Mouse (Mus musculus) kidney, postnatal 14 days (tissue): ENCODE data around the gene Src.
A peak's percentile ranks its signal among the peaks of the same experiment; 100 is the strongest.
"Not testable (repeated sequence)": the region's sequence is repeated elsewhere in the genome, so short reads cannot be mapped to it uniquely, and the experiment has no call there.

ENCODE experiments used
- DNase-seq: peaks from one replicate; pipeline ENCODE4 v3.0.0; 2022; ENCODE audit warnings: mixed read lengths

The Src gene

DNA sequence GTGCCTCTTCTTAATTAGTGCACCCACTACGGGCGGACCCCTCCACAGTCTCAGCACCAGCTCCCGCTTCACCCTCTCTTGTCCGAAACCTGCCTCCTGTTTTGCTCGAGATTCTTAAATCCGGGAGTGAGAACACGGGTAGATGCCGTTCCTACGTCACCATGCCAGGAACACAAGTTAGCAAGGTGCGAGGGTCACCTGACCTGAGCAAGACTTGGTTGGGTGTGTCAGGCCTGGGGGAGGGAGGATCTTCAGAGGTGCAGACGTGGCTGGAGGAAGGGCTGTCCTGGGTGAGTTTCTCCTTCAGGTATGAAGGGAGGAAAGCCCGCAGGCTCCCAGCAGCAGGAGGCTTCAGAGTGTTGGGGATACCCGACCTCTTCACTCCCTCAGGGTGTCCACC is at the start of gene Src:
Gene Src (plus strand): TSS at position 239 of the 400 bp plus-strand sequence.
- no peak for DNase-seq

DNA sequence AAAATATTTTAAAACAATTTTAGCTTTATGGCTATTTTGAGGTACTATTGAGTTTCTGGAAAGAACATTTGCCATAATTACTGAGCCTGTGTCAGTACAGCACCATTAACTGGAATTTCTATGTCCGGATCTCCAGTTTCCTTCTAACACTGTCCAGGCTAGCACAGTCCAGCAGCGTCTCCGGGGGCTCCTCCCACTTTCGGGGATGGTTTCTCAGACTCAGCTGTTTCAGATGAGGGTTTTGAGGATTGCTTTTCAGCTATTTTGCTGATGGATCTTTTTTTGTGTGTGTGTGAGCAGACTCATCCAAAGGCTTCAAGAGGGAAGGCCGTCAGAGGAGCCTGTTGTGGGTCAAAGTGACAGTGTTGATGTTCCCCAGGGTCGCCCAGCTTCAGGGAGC is 46.5 kb upstream of the Src start:
- DNase-seq: peak; percentile 39

DNA sequence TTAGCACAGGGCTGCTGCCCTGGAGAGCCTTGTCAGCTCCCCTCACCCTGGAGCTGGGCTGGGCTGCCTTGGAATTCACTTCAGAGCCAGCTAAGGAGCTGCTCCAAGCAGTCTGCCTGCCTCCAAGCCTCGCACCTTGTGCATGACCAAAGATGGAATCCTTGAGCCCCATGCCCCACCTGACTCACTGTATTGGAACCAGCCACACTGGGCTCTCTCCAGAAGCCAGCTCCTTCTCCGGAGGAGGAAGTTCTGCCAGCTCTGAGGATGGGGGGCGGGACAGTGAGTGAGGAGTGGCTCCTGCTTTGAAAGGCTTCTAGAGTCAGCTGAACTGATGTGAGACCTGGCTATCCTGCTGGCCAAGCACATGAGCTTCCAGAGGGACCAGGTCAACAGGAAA is 44.6 kb upstream of the Src start:
- no peak for DNase-seq

DNA sequence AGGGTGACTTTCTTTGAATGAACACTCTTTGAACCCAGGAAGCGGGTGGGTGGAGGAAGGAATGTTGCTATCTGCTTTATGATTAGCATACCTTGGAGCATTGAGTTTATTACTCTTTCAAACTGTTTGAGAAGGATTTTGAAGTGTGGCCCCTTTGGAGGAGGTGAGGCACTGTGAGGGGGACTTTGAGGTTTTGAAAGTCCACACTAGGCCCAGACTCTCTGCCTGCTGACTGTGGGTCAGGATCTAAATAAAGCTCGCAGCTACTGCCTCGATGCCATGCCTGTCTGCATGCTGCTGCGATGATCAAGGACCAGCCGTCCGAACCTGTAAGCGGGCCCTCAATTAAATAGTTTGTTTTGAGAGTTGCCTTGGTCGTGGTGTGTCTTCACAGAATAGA is 43.2 kb upstream of the Src start:
- DNase-seq: no peak

DNA sequence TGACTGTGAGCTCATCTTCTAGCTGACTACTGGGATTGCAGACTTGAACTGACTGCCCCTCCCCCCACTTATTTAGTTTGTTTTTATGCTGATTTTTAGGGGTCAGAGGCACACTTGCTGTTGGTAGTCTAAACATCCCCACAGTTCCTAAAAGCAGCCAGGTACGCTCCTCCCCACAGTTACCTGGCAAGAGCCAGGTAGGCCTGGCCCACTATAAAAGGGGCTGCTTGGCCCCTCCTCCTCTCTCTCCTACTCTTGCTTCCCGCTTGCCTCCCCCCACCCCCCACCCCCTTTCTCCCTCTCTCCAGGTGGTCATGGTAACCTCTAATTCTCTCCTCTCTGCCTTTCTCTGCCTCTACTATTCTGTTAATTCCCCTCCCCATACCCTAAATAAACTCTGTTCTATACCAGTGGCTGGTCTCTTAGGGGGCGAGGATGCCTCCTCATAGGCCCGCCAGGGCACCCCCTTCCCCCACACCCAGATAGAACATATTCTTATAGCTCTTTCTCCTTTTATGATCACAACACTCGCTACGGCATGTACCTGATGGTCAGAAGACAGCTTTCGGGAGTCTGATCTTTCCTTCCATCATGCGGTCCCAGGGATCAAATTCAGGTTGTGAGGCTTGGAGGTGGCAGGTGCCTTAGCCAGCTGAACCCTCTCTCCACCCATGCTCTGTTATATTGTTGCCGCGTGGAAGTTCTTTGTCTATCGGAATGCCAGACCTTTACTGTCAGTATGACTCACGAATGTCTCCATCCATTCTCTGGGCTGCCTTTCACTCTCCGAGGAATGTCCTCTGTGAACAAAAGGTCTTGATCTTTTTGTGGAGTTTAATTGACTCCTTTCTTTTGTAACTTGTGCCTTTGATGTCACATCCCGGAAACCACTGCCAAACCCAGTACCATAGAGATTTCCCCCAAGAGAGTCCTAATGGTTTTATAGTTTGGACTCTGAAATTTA is 42.2 kb upstream of the Src start:
- DNase-seq: no peak

DNA sequence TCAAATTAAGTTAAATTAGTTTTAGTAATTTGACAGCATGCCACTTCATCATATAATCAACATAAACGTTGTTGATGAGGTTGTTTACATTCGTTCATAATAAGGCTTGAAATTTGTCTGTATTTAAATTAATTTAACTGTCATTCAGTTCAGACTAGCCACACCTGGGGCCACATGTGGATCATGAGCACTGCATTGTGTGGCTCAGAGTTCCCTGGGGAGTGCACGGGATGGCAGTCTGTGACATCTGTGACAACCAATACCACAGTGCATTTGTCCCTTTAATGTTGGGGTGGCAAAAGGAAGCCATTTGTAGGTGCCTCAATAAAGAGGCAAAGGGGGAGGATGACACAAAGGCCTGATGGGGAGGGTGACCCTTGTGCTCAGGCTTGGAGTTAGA is 41.2 kb upstream of the Src start:
- DNase-seq: no peak

DNA sequence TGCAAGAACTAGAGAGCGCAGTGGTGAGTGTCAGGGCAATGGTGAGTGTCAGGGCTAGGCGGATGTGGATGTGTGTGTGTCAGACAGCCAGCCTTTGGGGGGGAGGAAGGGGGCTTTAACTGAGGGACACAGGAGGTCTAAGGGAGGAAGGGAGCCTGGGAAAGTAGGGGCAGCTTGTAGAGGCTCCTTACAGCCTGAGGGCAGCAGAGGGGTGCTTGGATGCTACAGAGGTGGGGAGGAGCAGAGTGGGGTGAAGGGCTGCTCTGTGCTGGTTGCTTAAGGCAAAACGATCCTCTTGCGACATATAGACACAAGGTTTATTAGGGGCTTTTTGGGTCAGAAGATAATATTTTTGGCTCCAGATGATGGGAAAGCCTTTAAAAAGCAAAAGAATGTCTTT is 33.4 kb upstream of the Src start:
- DNase-seq: peak; percentile 12

DNA sequence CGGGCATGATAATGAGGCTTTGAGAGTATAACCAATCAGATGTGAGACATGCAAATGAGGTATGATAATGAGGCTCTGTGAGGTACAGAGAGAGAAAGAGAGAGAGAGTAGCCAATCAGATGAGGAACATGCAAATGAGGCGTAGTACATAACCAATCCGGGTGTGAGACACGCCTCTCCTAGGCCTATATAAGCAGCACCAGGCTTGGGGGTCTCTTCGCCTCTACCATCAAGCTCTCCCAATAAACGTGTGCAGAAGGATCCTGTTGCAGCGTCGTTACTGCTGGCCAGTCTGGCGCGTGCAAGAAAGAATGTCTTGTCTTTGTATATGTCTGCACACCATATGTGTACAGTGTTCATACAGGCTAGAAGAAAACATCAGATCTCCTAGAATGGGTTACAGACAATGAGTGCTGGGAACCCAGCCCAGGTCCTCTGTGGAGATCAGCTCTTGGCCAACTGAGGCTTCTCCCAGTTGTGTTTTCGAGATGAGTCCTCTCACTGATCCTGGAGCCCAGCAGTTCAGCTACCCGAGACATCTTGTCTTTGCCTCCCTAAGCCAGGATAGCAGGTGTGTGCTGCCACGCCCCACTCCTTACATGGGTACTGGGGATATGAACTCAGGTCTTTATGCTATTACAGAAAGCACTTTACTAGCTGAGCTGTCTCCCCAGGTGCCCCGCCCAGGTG is 29.2 kb upstream of the Src start:
- not testable (repeated sequence) for DNase-seq

DNA sequence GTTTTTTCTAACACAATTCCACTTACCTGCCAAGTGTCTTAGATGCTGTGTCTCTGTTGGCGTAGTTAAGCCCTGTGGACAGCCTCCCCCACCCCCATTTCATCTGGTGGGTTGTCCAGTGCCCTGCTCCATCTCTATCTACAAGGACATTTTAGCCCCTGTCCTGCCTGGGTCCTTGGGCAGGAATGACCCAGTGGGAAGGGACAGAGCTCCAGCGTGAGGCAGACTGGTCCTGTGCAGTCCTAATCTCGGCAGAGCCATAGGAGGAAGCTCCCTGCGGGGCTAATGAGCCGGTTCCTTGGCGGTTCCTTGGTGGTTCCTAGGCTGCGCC is 28.7 kb upstream of the Src start:
- no peak for DNase-seq

DNA sequence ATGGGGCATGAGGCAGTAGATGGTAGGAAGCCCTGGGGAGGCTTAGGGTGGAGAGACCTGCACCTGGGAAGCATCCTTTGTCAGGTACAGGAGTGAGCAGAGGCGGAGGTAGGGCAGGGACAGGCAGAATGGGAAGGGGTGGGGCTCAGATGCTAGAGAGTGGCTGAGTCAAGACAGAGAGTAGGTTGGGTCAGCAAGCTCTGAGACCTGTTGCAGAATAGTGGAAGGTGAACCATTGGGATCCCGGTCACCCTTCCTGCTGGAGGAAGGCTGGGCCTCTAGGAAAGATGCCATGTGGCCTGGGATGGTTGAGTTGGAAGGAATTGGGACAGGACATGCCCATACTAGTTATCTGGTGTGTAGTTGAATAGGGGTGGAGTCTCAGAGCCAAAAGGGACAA is 25.9 kb upstream of the Src start:
- DNase-seq: no peak

DNA sequence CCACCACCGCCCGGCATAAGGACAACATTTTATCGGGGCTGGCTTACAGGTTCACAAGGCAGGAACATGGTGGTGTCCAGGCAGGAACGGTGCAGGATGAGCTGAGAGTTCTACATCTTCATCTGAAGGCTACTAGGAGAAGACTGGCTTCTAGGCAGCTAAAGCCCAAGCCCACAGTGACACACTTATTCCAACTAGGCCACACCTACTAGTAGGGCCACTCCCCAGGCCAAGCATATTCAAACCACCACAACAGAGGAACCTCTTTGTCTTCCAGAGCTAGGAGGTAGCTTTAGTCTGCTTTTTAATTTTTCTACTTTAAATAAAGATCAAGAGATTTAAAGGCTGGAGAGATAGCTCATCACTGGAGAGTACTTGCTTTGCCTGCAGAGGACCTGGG is 24.7 kb upstream of the Src start:
- no peak for DNase-seq

DNA sequence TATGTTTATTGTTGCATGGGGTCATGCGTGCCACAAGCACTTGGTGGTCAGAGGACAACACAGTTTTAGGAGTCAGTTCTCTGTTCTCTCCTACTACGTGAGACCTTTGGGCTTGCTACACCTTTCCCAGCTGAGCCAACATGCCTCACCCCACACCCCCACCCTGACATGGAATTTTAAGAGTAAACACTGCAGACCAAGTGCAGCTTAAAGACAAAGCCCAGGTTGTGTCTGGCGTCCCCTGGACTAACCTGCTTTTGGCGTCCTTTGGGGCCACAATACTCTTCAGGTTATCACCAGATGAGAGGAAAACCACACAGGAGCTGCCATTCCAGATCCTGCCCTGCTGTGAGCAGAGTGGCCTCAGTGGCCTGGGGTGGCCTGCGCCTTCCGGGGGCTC is 23.4 kb upstream of the Src start:
- DNase-seq: no peak

DNA sequence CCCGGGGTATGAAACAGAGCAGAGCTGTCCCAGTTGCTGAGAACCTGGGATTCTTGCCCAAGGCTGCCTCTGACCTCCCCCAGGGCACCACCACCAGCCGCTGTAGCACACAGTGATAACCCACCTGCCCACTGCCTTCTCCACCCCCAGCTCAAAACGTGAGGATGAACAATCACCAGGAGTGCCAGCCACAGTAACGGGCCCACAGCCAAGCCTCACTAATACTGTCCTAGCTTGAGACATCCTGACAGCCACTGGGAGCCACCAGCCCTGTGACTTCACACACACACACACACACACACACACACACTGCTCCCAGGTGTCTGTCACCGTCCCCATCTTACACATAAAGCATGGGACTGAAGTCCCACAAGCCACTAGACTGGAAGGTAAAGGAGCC is 22.9 kb upstream of the Src start:
- DNase-seq: no peak

DNA sequence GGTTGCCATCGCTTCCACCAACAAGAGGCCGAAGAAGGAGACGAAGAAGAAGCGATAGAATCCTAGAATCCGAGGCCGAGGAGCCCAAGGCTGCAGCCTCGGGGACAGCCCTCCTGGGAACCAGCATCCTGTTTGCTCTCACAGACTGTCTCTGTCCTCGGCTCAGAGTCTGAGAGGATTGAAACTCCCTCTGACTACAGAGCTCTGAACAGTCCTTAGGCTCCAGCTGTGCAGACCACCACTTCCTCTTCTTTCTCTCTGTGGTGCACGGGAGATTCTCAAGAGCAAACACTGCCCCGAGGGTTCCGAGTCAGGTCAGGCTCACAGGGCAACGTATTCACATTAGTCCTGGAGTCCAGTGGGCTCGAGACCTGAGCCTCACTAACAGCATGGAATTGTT is 22.3 kb upstream of the Src start:
- DNase-seq: no peak

DNA sequence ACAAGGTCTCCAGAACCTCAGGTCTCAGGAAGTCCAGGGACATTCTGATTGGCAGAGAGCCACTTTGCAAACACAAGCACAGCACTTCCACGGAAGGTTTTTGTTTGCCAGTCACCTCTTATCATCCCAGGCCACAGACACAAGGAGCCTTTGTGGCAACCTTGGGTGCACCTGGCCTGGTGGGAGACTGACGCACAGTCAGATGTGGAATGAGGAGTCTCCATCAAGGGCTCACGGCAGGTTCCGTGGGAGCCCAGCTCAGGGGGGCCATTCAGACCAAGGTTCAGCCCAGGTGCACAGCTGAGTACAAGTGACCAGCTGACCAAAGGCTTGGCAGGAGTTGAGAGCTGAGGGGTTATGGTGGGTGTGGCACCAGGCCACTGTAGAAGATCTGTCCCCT is 20.9 kb upstream of the Src start:
- DNase-seq: no peak

DNA sequence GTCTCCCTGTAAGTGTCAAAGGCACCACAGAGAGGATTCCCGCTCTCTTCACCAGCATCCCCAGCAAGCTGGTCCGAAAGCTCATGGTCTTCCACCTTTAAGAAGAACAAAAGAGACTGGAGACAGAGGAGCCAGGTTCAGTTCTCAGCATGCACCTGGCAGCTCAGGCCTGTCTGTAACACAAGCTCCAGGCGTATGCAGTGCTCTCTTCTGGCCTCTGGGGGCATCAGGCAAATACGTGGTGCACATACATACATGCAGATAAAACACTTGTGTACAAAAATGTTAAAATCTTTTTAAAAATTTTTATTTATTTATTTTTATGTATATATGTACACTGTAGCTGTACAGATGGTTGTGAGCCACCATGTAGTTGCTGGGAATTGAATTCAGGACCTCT is 19.7 kb upstream of the Src start:
- DNase-seq: no peak

DNA sequence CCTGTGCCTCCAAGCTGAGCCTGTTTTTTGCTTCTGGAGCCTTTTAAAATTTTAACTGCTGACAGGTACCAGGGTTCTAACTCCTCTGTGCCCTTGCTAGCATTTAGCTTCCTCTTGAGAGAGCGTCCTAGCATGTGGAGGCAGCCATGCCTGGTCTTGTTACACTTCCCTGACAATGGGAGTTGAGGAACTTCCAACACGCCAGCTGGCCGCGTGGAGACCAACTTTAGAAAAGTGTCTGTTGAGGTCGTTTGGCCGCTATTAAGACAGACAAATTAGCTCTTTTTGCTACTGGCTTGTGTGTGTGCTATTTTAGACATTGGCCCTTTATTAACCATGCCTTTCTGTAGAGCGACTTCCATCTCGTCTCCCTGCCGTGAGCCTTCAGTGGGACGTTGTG is 18.4 kb upstream of the Src start:
- DNase-seq: peak; percentile 25

DNA sequence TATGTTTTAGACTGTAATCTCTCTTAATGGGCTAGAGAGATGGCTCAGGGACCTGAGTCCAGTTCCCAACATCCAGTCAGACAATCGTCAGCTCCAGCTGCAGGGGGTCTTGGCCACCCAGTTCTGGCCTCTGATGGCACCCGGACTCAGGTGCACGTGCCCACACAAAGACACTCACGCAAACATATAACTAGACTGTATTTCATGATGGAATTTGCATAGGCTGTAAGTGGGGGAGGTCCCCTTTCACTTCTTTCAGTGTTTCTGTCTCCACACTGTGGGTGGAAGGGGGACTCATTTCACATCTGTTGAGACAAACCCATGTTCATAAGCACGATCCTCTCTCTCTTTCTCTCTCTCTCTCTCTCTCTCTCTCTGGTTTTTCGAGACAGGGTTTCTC is 17.8 kb upstream of the Src start:
- no peak for DNase-seq

DNA sequence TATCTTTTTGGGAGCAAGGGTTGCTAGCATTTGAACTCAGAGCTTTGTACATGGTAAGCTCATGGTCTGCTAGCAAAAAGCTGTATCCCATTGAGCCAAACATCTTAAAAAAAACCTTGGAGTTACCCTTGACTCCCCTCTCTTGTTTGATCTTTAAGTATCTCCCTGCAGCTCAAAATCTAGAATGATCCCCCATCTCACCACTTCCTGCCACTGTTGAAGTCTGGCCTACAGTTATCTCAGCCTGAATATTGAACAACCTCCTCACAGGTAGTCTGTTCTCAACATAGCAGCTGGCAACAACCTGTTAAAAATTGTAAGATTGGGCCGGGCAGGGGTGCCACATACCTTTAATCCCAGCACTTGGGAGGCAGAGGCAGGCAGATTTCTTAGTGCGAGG is 17.0 kb upstream of the Src start:
- no peak for DNase-seq

DNA sequence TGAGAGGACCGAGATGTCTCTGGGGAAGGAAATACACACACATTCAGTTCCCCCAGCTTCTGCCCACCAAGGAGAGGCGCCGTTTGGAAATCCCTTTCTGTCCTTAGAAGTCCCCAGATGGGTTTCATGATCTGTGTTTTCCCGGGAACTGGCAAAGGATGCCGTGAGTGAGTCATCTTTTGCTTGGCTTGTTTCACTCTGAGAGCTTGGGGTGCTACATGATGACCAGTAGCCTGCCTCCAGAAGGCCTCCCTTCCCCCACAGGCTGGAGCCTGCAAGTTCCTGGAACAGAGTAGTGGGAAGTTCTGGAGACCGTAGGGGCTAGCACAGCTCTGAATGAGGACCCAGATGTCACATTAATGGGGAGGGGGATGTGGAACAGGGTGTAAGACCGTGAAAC is 10.6 kb upstream of the Src start:
- no peak for DNase-seq

DNA sequence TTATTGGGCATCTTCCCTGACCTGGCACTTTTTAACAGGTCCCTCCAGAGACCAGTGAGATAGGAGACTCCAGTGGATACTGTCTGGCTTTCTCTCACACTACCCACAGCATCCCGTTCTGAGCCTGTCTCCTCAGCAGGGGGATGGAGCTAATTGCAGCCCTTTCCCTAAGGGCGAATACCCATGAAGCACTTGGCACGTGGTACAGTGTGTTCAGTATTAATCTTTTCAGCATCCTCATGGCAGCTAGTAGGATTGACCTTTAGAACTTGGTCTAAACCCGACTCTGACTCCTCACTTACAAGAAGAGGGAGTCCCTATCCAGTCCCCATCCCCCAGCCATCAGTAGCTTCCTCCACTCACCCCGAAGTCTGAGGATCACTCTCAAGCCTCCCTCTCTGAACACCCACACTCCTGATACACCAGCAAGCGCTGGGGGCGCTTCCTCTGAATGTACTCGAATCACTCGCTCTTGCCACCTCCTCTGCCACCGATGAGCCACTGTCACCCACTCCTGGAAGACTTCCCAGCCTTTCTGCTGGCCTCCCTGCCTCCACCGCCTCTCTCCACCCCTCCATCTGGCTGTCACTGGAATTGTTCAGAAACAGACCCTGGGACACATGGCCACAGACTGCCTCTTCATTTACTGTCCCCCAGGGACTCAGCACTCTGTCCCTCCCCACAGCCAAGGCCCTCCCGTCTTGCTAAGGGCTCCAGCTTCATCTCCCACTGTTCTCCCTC is 8.3 kb upstream of the Src start:
- no peak for DNase-seq

DNA sequence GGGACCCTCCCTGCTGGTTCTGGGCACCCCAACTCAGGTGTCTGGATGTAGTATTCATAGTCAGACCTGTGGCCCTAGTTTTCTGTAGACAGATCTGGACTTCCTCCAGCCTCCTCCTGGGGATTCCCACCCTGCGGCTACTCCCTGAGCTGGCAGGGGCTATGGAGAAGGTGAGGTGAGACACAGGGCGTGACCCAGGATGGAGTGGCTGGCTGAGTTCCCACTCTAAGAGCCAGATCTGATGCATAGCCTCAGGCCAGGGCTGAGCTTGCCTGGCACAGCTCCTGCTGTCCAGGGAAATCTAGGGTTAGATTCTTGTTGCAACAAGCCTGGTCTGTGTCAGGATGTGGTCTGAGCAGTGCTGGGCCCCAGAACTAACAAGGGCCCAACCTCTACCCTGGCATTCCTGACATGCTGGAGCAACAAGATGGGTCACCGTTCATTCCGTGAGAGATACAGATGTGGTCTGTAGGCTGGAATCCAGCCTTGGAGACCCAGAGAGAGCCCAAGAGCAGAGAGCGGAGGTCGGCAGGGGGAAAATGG is 7.0 kb upstream of the Src start:
- no peak for DNase-seq

DNA sequence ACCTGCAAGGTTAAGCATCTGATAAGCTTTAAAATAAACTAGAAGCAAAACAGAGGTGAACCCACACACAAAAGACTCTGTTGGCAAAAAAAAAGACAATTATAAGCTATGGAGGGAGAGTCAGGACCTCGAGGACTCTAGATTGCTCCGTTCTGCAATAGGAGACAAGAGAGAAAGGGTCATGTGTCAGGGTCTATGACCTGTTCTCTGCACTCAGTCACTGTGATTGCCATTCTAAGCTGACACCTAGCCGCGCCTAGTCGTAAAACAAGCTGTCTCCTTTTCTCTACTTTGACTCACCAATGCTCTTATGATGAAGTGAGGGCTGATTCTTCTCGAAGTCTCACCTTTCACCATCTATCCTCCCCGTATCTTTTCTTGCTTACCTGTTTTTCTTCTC is 5.7 kb upstream of the Src start:
- no peak for DNase-seq

DNA sequence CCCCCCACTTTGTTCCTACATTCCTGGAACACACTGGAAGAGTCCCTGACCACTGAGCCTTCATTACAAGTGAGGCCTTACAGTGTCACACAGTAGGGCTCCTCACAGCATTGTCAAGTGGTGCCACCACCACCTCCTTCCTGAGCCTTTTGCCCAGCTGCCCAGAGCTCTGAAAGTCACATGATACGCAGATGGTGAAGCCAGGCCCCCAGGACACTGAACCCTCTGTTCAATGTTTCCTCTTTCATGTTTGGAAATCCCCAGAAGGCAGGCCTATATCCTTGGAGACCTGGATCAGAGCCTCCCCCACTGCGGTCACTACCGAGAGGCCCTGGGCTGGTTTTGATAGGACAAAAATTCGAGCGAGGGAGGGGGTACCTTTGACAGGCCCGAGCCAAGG is 1.0 kb upstream of the Src start:
- no peak for DNase-seq
